Mouse (Mus musculus) neural tube, embryonic 12.5 days (tissue): Measurements from ENCODE around the gene Cd101. TPM values are rescaled to one million over a fixed set of nuclear protein-coding genes. Genes with fewer than 3 reads are reported as not detected.

ENCODE experiments used
- ATAC-seq: fragments of 200-750 bp; cut with Nextera tagmentation; 2 replicates; pipeline ENCODE4 v1.8.0; 2017; ENCODE audit warnings: low read depth, mild to moderate bottlenecking, moderate TSS enrichment, moderate library complexity; ENCODE audit not compliant: low FRiP score
- H3K27ac ChIP-seq: fragments of 300-500 bp; sonication (generic); 2 replicates; pipeline ENCODE4 v1.5.1; 2016
- H3K27me3 ChIP-seq: fragments of 300-500 bp; sonication (generic); replicated peaks from 2 replicates; pipeline ENCODE4 v1.6.1; 2016; ENCODE audit warnings: mild to moderate bottlenecking
- H3K36me3 ChIP-seq: fragments of 300-500 bp; sonication (generic); 2 replicates; pipeline ENCODE4 v1.6.1; 2016; ENCODE audit warnings: mild to moderate bottlenecking
- H3K4me1 ChIP-seq: fragments of 300-500 bp; sonication (generic); 2 replicates; pipeline ENCODE4 v1.6.1; 2016
- H3K4me2 ChIP-seq: fragments of 300-500 bp; sonication (generic); replicated peaks from 2 replicates; pipeline ENCODE4 v1.6.1; 2016; ENCODE audit warnings: mild to moderate bottlenecking
- H3K4me3 ChIP-seq: fragments of 300-500 bp; sonication (generic); 2 replicates; pipeline ENCODE4 v1.5.1; 2016
- H3K9ac ChIP-seq: fragments of 300-500 bp; sonication (generic); 2 replicates; pipeline ENCODE4 v1.6.1; 2016; ENCODE audit warnings: mild to moderate bottlenecking
- H3K9me3 ChIP-seq: fragments of 300-500 bp; sonication (generic); 2 replicates; pipeline ENCODE4 v1.6.1; 2016; ENCODE audit warnings: mild to moderate bottlenecking
- WGBS: fragments of 180-500 bp; shearing (Covaris S2); methylation state at CpG from one replicate; pipeline ENCODE4 v1.1.7; 2016; 5-methylcytosine and 5-hydroxymethylcytosine counted together
- polyA plus RNA-seq: library from polyadenylated mRNA; unstranded; fragments of >200 nt; fragmentation: Nextera tagmentation; extraction: Ambion mirVana; gene quantifications from 2 replicates; pipeline ENCODE4 v1.2.1, GENCODE M21; 2016

Cd101 gene
- polyA plus RNA-seq, 1 experiment from 2014 or later: 0.05 TPM

GRCm38 (mm10) chr3:101036001-101036400 lies 6.6 kb upstream of the Cd101 start:
- no peak overlapping the region for H3K27ac ChIP-seq
- no peak overlapping the region for H3K4me2 ChIP-seq
- no peak overlapping the region for H3K4me3 ChIP-seq
- no peaks in the 10 kb centered on the region for H3K36me3 ChIP-seq
- H3K4me1 ChIP-seq: no peaks in the 10 kb centered on the region
- 100% methylated on average over 2 of the region's 2 CpGs for WGBS
- no peaks in the 10 kb centered on the region for H3K9me3 ChIP-seq
- ATAC-seq: no peak
- H3K27me3 ChIP-seq: no peaks in the 10 kb centered on the region
- H3K9ac ChIP-seq: no peak overlapping the region

GRCm38 (mm10) chr3:101034509-101034908 lies 5.2 kb upstream of the Cd101 start:
- H3K27me3 ChIP-seq: no peaks in the 10 kb centered on the region
- no peaks in the 10 kb centered on the region for H3K9me3 ChIP-seq
- H3K36me3 ChIP-seq: no peaks in the 10 kb centered on the region
- ATAC-seq: no peak
- 90% methylated on average over 9 of the region's 9 CpGs for WGBS
- H3K9ac ChIP-seq: no peak overlapping the region
- H3K4me2 ChIP-seq: no peak overlapping the region
- no peak overlapping the region for H3K4me3 ChIP-seq
- H3K27ac ChIP-seq: no peak overlapping the region
- H3K4me1 ChIP-seq: no peaks in the 10 kb centered on the region

- H3K36me3 ChIP-seq: no peaks in the 10 kb centered on the region
- no peak overlapping the region for H3K27ac ChIP-seq
- no peak overlapping the region for H3K4me3 ChIP-seq
- 52% methylated on average over 4 of the region's 4 CpGs for WGBS
- no peaks in the 10 kb centered on the region for H3K27me3 ChIP-seq
- H3K4me2 ChIP-seq: no peak overlapping the region
- H3K9me3 ChIP-seq: no peaks in the 10 kb centered on the region
- ATAC-seq: no peak
- H3K9ac ChIP-seq: no peak overlapping the region
- H3K4me1 ChIP-seq: no peaks in the 10 kb centered on the region
Observed at GRCm38 (mm10) chr3:101033644-101034043, 4.3 kb upstream of the Cd101 start.

GRCm38 (mm10) chr3:101031456-101032142 lies 2.2 kb upstream of the Cd101 start:
- no peak overlapping the region for H3K4me2 ChIP-seq
- no peaks in the 10 kb centered on the region for H3K4me1 ChIP-seq
- 66% methylated on average over 7 of the region's 7 CpGs for WGBS
- H3K4me3 ChIP-seq: no peak overlapping the region
- ATAC-seq: no peak
- H3K9ac ChIP-seq: no peak overlapping the region
- H3K9me3 ChIP-seq: no peaks in the 10 kb centered on the region
- no peak overlapping the region for H3K27ac ChIP-seq
- no peaks in the 10 kb centered on the region for H3K36me3 ChIP-seq
- no peaks in the 10 kb centered on the region for H3K27me3 ChIP-seq

- no peaks in the 10 kb centered on the region for H3K9me3 ChIP-seq
- no peak overlapping the region for H3K27ac ChIP-seq
- H3K4me2 ChIP-seq: no peak overlapping the region
- no peaks in the 10 kb centered on the region for H3K27me3 ChIP-seq
- no peak overlapping the region for H3K4me3 ChIP-seq
- WGBS: 100% methylated on average over 1 of the region's 1 CpGs
- no peak for ATAC-seq
- no peak overlapping the region for H3K9ac ChIP-seq
- no peaks in the 10 kb centered on the region for H3K4me1 ChIP-seq
- no peaks in the 10 kb centered on the region for H3K36me3 ChIP-seq
Observed at GRCm38 (mm10) chr3:101030630-101031029, 1.3 kb upstream of the Cd101 start.

GRCm38 (mm10) chr3:101026741-101027140 lies 2.6 kb downstream of the Cd101 start:
- WGBS: 88% methylated on average over 1 of the region's 1 CpGs
- Histone ChIP-seq H3K4me2 (no peak overlapping the region), H3K9ac (no peak overlapping the region), H3K9me3 (no peaks in the 10 kb centered on the region), H3K27me3 (no peaks in the 10 kb centered on the region), H3K36me3 (no peaks in the 10 kb centered on the region), H3K4me1 (no peaks in the 10 kb centered on the region), H3K4me3 (no peak overlapping the region), H3K27ac (no peak overlapping the region)
- ATAC-seq: no peak

- 90% methylated on average over 6 of the region's 6 CpGs for WGBS
- no peak overlapping the region for H3K9ac ChIP-seq
- no peak overlapping the region for H3K4me2 ChIP-seq
- ATAC-seq: no peak
- no peaks in the 10 kb centered on the region for H3K36me3 ChIP-seq
- no peaks in the 10 kb centered on the region for H3K4me1 ChIP-seq
- H3K27me3 ChIP-seq: no peaks in the 10 kb centered on the region
- no peaks in the 10 kb centered on the region for H3K9me3 ChIP-seq
- H3K27ac ChIP-seq: no peak overlapping the region
- no peak overlapping the region for H3K4me3 ChIP-seq
Observed at GRCm38 (mm10) chr3:101022967-101023366, 6.4 kb downstream of the Cd101 start.

- Histone ChIP-seq H3K4me1 (no peaks in the 10 kb centered on the region), H3K36me3 (no peaks in the 10 kb centered on the region), H3K9me3 (no peaks in the 10 kb centered on the region), H3K4me3 (no peak overlapping the region), H3K4me2 (no peak overlapping the region), H3K27ac (no peak overlapping the region), H3K9ac (no peak overlapping the region), H3K27me3 (no peaks in the 10 kb centered on the region)
- ATAC-seq: no peak
- 83% methylated on average over 8 of the region's 8 CpGs for WGBS
Observed at GRCm38 (mm10) chr3:101021481-101022051, 7.8 kb downstream of the Cd101 start.

- Histone ChIP-seq H3K36me3 (no peaks in the 10 kb centered on the region), H3K9ac (no peak overlapping the region), H3K4me1 (no peaks in the 10 kb centered on the region), H3K9me3 (no peaks in the 10 kb centered on the region), H3K27ac (no peak overlapping the region), H3K4me3 (no peak overlapping the region), H3K27me3 (no peaks in the 10 kb centered on the region), H3K4me2 (no peak overlapping the region)
- 89% methylated on average over 5 of the region's 5 CpGs for WGBS
- ATAC-seq: no peak
Observed at GRCm38 (mm10) chr3:101021073-101021472, 8.3 kb downstream of the Cd101 start.

GRCm38 (mm10) chr3:101018494-101018893 lies 10.9 kb downstream of the Cd101 start:
- H3K9ac ChIP-seq: no peak overlapping the region
- ATAC-seq: no peak
- no peak overlapping the region for H3K4me3 ChIP-seq
- no peaks in the 10 kb centered on the region for H3K4me1 ChIP-seq
- no peak overlapping the region for H3K27ac ChIP-seq
- H3K36me3 ChIP-seq: no peaks in the 10 kb centered on the region
- no peaks in the 10 kb centered on the region for H3K27me3 ChIP-seq
- H3K9me3 ChIP-seq: no peaks in the 10 kb centered on the region
- WGBS: 80% methylated on average over 6 of the region's 6 CpGs
- no peak overlapping the region for H3K4me2 ChIP-seq

GRCm38 (mm10) chr3:101016050-101016449 lies 13.3 kb downstream of the Cd101 start:
- Histone ChIP-seq H3K27me3 (no peaks in the 10 kb centered on the region), H3K4me2 (no peak overlapping the region), H3K9me3 (no peaks in the 10 kb centered on the region), H3K9ac (no peak overlapping the region), H3K4me3 (no peak overlapping the region), H3K36me3 (no peaks in the 10 kb centered on the region), H3K4me1 (no peaks in the 10 kb centered on the region), H3K27ac (no peak overlapping the region)
- WGBS: 86% methylated on average over 7 of the region's 7 CpGs
- ATAC-seq: no peak

- Histone ChIP-seq H3K36me3 (no peaks in the 10 kb centered on the region), H3K27ac (no peak overlapping the region), H3K9ac (no peak overlapping the region), H3K9me3 (no peaks in the 10 kb centered on the region), H3K4me1 (no peaks in the 10 kb centered on the region), H3K4me2 (no peak overlapping the region), H3K27me3 (no peaks in the 10 kb centered on the region), H3K4me3 (no peak overlapping the region)
- no peak for ATAC-seq
- 62% methylated on average over 4 of the region's 4 CpGs for WGBS
Observed at GRCm38 (mm10) chr3:101015254-101015653, 14.1 kb downstream of the Cd101 start.

- H3K4me1 ChIP-seq: no peaks in the 10 kb centered on the region
- no peaks in the 10 kb centered on the region for H3K27me3 ChIP-seq
- no peak overlapping the region for H3K9ac ChIP-seq
- no peaks in the 10 kb centered on the region for H3K9me3 ChIP-seq
- no peak overlapping the region for H3K4me2 ChIP-seq
- H3K27ac ChIP-seq: no peak overlapping the region
- H3K4me3 ChIP-seq: no peak overlapping the region
- no peaks in the 10 kb centered on the region for H3K36me3 ChIP-seq
- 91% methylated on average over 3 of the region's 3 CpGs for WGBS
- ATAC-seq: no peak
Observed at GRCm38 (mm10) chr3:101013536-101013935, 15.8 kb downstream of the Cd101 start.
